Mouse (Mus musculus) frontal cortex, postnatal 10 days (tissue): ENCODE results near the gene 4930503B20Rik.

Experiments
- DNase-seq, 2 experiments: peaks; one replicate each; pipeline ENCODE4 v3.0.0; 2022; ENCODE audit warnings: low spot score in 2 of 2, mixed read lengths in 1 of 2

4930503B20Rik gene

DNA sequence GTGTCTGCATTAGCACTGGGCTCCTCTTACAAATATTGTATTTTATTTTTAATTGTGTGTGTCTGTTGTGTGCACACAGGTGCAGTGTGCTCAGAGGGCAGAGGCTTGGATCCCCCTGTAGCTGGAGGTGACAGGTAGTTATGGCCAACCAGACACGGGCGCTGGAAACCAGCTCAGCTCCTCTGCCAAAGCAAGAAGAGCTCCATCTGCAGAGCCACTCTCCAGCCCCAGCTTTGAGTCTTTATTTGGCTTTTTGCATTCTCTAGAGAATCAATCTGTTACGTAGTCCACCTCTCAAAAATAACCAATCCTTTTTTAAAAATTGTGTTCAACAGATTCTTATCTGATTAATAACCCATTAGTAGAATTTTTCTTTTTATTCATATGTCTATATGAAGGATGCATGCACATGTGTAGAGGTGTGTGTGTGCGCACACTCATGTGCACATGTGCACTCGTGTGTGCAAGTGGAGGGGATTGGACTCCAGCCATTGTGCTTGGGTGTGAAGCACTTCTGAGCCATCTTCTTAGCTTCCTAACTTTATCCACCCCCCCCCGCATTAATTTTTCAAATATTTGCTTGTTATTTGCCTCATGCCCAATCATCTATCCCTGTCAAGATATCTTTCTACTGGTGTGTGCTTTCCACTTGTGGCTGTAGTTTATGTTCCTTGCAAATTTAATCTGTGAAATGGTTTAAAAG, 51.8 kb downstream of the 4930503B20Rik start:
- DNase-seq, result no peak

DNA sequence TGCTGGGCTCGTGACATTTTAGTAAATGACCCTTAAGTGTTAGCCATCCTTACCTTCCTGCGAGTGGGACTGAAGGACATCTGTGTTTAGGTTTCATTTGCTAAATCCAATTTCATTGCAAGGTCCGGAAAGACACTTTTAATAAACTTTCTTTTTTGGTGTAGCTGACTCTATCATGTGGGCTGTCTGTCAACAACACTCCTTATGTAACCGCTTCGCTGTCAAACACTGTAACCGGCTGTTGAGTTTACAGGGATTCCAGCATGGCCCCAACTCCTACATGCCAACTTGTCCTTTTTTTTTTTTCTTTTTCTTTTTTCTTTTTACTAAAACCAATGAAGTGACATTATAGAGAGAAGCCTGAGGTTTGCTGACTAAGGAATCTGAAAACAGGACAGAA, 52.7 kb downstream of the 4930503B20Rik start:
- no peak for DNase-seq

DNA sequence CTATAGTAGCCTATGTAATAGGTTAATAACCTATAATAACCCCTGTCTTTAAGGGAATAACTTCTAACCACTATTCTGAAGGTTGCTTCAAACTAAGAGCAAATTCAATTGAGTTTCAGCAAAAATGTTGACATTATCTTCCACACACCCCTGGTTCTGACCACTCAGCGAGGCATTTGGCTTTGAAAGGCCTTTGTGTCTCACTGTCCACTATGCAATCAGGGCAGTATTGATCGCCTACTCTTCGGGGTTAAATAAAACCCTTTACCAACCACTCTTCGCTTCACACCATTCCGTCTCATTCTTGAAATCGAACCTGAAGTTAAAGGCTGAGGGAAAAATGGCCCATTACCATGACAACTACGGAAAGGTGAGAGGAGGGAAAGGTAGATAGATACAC, 54.3 kb downstream of the 4930503B20Rik start:
- DNase-seq, result no peak

DNA sequence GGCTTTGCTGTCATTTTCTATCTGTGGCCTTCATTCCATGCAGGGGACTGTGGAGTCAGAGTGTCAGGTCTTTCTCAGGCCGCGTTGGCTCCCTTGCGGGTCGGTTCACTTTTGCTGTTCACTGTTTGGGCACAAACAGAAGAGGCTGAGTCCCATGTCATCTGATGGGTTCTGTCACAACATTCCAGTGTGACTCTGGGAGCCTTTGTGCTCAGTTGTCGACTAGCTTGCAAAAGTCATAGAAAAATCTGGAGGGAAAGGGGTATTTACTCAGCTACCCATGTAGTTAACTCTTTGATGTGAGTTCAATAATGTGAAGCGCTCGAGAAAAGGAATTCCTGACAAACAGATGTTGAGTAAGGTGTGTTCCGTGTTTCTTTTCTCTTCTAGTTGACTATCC, 54.7 kb downstream of the 4930503B20Rik start:
- no peak for DNase-seq

DNA sequence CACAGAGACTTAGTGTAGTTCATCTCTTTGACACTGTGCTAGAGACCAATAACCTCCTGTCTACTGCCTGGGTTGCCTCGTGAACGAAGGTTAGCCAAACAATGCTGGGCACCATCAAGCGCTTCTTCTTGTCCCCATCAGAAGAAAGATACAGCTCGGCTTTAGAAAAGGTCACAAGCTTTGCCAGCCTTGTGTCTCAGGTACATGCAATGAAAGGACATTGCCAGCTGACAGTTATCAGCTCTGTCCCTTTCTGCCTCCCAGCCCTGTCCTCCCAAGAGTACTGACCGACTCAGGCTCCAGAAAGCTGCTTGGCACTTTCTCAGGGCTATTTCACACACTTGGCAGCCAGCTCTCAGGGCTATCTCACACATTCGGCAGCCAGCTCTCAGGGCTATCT, 55.7 kb downstream of the 4930503B20Rik start:
- no peak for DNase-seq
